Mouse (Mus musculus): Measurements from ENCODE around the gene Cldn1. TPM values are rescaled to one million over a fixed set of nuclear protein-coding genes. Genes with fewer than 3 reads are reported as not detected.

Cldn1 gene
- 10 to 100 TPM; 10.3 to 12.0 (median 11.3) TPM for total RNA-seq (2022)

GRCm38 (mm10) chr16:26371325-26372053 lies at the start of gene Cldn1:
Cldn1 (minus strand) TSS chr16:26371841.
- peak; percentile 35 for DNase-seq

GRCm38 (mm10) chr16:26418616-26419015 lies 47.0 kb upstream of the Cldn1 start:
- no peak for DNase-seq

GRCm38 (mm10) chr16:26404070-26404469 lies 32.4 kb upstream of the Cldn1 start:
- no peak for DNase-seq

- no peak for DNase-seq
Measured at GRCm38 (mm10) chr16:26400971-26401370, 29.3 kb upstream of the Cldn1 start.

GRCm38 (mm10) chr16:26400549-26400948 lies 28.9 kb upstream of the Cldn1 start:
- no peak for DNase-seq

- DNase-seq: no peak
Measured at GRCm38 (mm10) chr16:26390936-26391335, 19.3 kb upstream of the Cldn1 start.

- DNase-seq: no peak
Measured at GRCm38 (mm10) chr16:26386159-26386558, 14.5 kb upstream of the Cldn1 start.

GRCm38 (mm10) chr16:26384112-26384649 lies 12.5 kb upstream of the Cldn1 start:
- DNase-seq: no peak

GRCm38 (mm10) chr16:26377170-26377569 lies 5.5 kb upstream of the Cldn1 start:
- no peak for DNase-seq

- DNase-seq: no peak
Measured at GRCm38 (mm10) chr16:26370127-26370526, 1.5 kb downstream of the Cldn1 start.

- no peak for DNase-seq
Measured at GRCm38 (mm10) chr16:26369044-26369730, 2.5 kb downstream of the Cldn1 start.

- DNase-seq: no peak
Measured at GRCm38 (mm10) chr16:26368121-26368520, 3.5 kb downstream of the Cldn1 start.

GRCm38 (mm10) chr16:26360694-26361093 lies 10.9 kb downstream of the Cldn1 start:
- DNase-seq: no peak

GRCm38 (mm10) chr16:26359619-26360018 lies 12.0 kb downstream of the Cldn1 start:
- DNase-seq: no peak

GRCm38 (mm10) chr16:26358898-26359297 lies 12.7 kb downstream of the Cldn1 start:
- DNase-seq: no peak

- DNase-seq: no peak
Measured at GRCm38 (mm10) chr16:26357863-26358780, 13.5 kb downstream of the Cldn1 start.

GRCm38 (mm10) chr16:26355513-26355912 lies 16.1 kb downstream of the Cldn1 start:
- DNase-seq: no peak

GRCm38 (mm10) chr16:26350786-26351185 lies 20.9 kb downstream of the Cldn1 start:
- no peak for DNase-seq

- DNase-seq: no peak
Measured at GRCm38 (mm10) chr16:26348809-26349208, 22.8 kb downstream of the Cldn1 start.

GRCm38 (mm10) chr16:26316281-26316680 lies 55.4 kb downstream of the Cldn1 start:
- DNase-seq: no peak

- DNase-seq: no peak
Measured at GRCm38 (mm10) chr16:26314815-26315214, 56.8 kb downstream of the Cldn1 start.

- DNase-seq: no peak
Measured at GRCm38 (mm10) chr16:26309402-26309801, 62.2 kb downstream of the Cldn1 start.

Measured in adrenal gland, adult 8-10 months (tissue).